Mouse (Mus musculus): Measurements from ENCODE around the gene Shisal2a.

- no peak for TF ChIP-seq CTCF (IDR thresholded peaks at IDR 0.05; ENCODE audit: low read depth)
- TF ChIP-seq EP300 (IDR thresholded peaks at IDR 0.05; ENCODE audit: low read depth) = no peak
Observed at GRCm38 (mm10) chr4:108338811-108339210, 44.3 kb downstream of the Shisal2a start.

All from liver, embryonic 14.5 days (tissue).